Comparison of ENCODE assay signal across 12 mouse cellular contexts in the genomic region with DNA sequence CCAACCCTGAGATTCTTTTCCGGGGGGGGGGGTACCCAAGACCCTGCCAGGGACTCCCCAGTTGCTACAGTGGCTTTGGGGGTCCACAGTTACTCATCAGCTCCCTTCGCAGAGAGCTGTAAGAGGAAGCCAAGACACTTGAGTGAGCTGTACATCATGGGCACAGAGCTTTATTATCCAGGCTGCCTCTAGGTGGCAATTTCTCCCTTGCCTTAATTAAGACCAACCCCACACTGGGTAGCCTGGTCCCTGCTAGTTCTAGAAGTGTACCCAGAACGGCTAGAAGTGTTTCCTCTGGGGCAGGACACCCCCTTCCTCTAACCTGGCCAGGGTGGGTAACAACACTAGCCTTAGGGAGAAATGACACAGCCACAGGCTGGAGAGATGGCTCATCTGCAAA. TPM values are rescaled to one million over a fixed set of nuclear protein-coding genes. Genes with fewer than 3 reads are reported as not detected.
DNase-seq lines count a peak whose midpoint lies in the region; ATAC-seq and TF ChIP-seq lines count a peak whose summit lies in the region.
"Had no signal": no experiment of that assay in that cellular context is flagged by ENCODE, and none has a peak within 500 bp of the region (broad histone marks: within the 10 kb centered on the region; RNA-seq: fewer than 3 reads in every experiment).

No protein-coding gene starts in this region.

- H3K4me1 ChIP-seq in embryonic facial prominence, embryonic 14.5 days (ENCODE audit: control insufficient read depth, insufficient read depth, low read length) = peaks cover 9% of the 10 kb centered on the region; the same call in 1 of the 2 replicates

- no peak overlapping the region for H3K4me3 ChIP-seq in layer of hippocampus, adult 2 months
- no peak overlapping the region for H3K4me3 ChIP-seq in embryonic facial prominence, embryonic 14.5 days (ENCODE audit: low read depth, low read length)
- H3K4me3 ChIP-seq: midbrain, embryonic 12.5 days had no signal

- no peaks in the 10 kb centered on the region for H3K9me3 ChIP-seq in embryonic facial prominence, embryonic 14.5 days (ENCODE audit: control insufficient read depth, low read length)
- H3K9me3 ChIP-seq: midbrain, embryonic 12.5 days had no signal

- H3K36me3 ChIP-seq in embryonic facial prominence, embryonic 14.5 days (ENCODE audit: control insufficient read depth, insufficient read depth, low read length) = peaks cover 18% of the 10 kb centered on the region
- H3K36me3 ChIP-seq: midbrain, embryonic 12.5 days had no signal

- H3K9ac ChIP-seq in embryonic facial prominence, embryonic 14.5 days (ENCODE audit: low read depth, low read length) = no peak overlapping the region
- H3K9ac ChIP-seq: midbrain, embryonic 12.5 days had no signal

- H3K27ac ChIP-seq in layer of hippocampus, adult 2 months = no peak overlapping the region
- no peak overlapping the region for H3K27ac ChIP-seq in embryonic facial prominence, embryonic 14.5 days (replicated peaks; ENCODE audit: low read depth, low read length)
- H3K27ac ChIP-seq: midbrain, embryonic 12.5 days had no signal

- H3K27me3 ChIP-seq in embryonic facial prominence, embryonic 14.5 days (replicated peaks; ENCODE audit: control insufficient read depth, insufficient read depth, low read length) = peaks cover 7% of the 10 kb centered on the region; the same call in 1 of the 2 replicates

- DNase-seq in frontal cortex, postnatal 25 days (ENCODE audit: low spot score in 2 of 2) = no peak
- DNase-seq in layer of hippocampus, adult 2 months (ENCODE audit: low spot score in 2 of 2) = no peak
- no peak for DNase-seq in layer of hippocampus, adult 8-10 months (ENCODE audit: low spot score in 2 of 2)
- peak; percentile 23 for DNase-seq in A20 (ENCODE audit: low read depth, low spot score)
- peak; percentile 38 for DNase-seq in embryonic facial prominence, embryonic 14.5 days (ENCODE audit: low spot score)
- DNase-seq: cerebellum, postnatal 25 days; kidney, postnatal 36 days; lung, adult 18-20 months had no signal

- WGBS in embryonic facial prominence, embryonic 14.5 days = 51% methylated on average over 3 of the region's 3 CpGs

- no peak overlapping the region for H3K4me2 ChIP-seq in embryonic facial prominence, embryonic 14.5 days (ENCODE audit: low read depth, low read length)
- H3K4me2 ChIP-seq: midbrain, embryonic 12.5 days had no signal

- ATAC-seq in frontal cortex, adult (ENCODE audit: low TSS enrichment) = peak; percentile 84
- no peak for ATAC-seq in embryonic facial prominence, embryonic 14.5 days (ENCODE audit: low read depth)
- no peak for ATAC-seq in cerebellum, adult (ENCODE audit: insufficient number of reproducible peaks, low FRiP score, low TSS enrichment)
- no peak for ATAC-seq in erythroid progenitor cell, adult 5-6 weeks (replicated peaks; ENCODE audit: low FRiP score, poor library complexity, severe bottlenecking)

- peak; percentile 73 for TF ChIP-seq CTCF in layer of hippocampus, adult 2 months (conservative IDR thresholded peaks at IDR 0.05)

RNA-seq across cellular contexts. Expression of gene Katnb1, which starts 54.3 kb away (rescaled TPM):
- 10 to 100 TPM; 33.9 to 45.9 TPM for total RNA-seq in layer of hippocampus, adult 2 months (2021)
- total RNA-seq in layer of hippocampus, adult 8-10 months (2022) = 10 to 100 TPM; 41.0 to 47.8 (median 43.0) TPM
- 18.6 and 20.8 TPM in 2 replicates for polyA plus RNA-seq in embryonic facial prominence, embryonic 14.5 days (2014; fragmentation: Nextera tagmentation; extraction: Ambion mirVana)
- 8.8 and 10.8 TPM in 2 replicates for total RNA-seq in erythroid progenitor cell, adult 5-6 weeks (2015; ENCODE audit: low replicate concordance)
- total RNA-seq in erythroid progenitor cell, adult 5-6 weeks (2017; ENCODE audit: low replicate concordance) = 13.9 and 23.1 TPM in 2 replicates

Comparison
In these comparisons a context has a peak if more than half of its experiments do, and no peak if none do; other contexts are left out.
1. DNase-seq: peak in A20 (single experiment) and embryonic facial prominence, embryonic 14.5 days (single experiment); none in frontal cortex, postnatal 25 days (0 of 2), layer of hippocampus, adult 2 months (0 of 2) and layer of hippocampus, adult 8-10 months (0 of 2).